Mouse (Mus musculus) heart, embryonic 13.5 days (tissue): ENCODE measurements at regions not wholly inside any gene's neighbourhood (a gene's known extent, or its start where the extent isn't known, plus 50 kb on each side); places are given as distances from the start of the nearest gene placed in this dataset.

Experiments
- ATAC-seq: fragments of 200-750 bp; cut with Nextera tagmentation; 2 replicates; pipeline ENCODE4 v1.8.0; 2017; ENCODE audit warnings: moderate TSS enrichment; ENCODE audit not compliant: insufficient number of reproducible peaks, low FRiP score, low TSS enrichment; ENCODE audit errors: extremely low read depth
- H3K27ac ChIP-seq: fragments of 300-500 bp; sonication (generic); replicated peaks from 2 replicates; pipeline ENCODE4 v1.5.1; 2015; ENCODE audit warnings: moderate library complexity, mild to moderate bottlenecking, inconsistent platforms
- H3K27me3 ChIP-seq: fragments of 300-500 bp; sonication (generic); replicated peaks from 2 replicates; pipeline ENCODE4 v1.6.1; 2015; ENCODE audit warnings: mild to moderate bottlenecking, inconsistent platforms
- H3K36me3 ChIP-seq: fragments of 300-500 bp; sonication (generic); 2 replicates; pipeline ENCODE4 v1.6.1; 2015; ENCODE audit warnings: mild to moderate bottlenecking, inconsistent platforms
- H3K4me1 ChIP-seq: fragments of 300-500 bp; sonication (generic); 2 replicates; pipeline ENCODE4 v1.6.1; 2015; ENCODE audit warnings: inconsistent platforms
- H3K4me2 ChIP-seq: fragments of 300-500 bp; sonication (generic); 2 replicates; pipeline ENCODE4 v1.6.1; 2015; ENCODE audit warnings: inconsistent platforms, mild to moderate bottlenecking, moderate library complexity
- H3K4me3 ChIP-seq: fragments of 300-500 bp; sonication (generic); 2 replicates; pipeline ENCODE4 v1.5.1; 2015; ENCODE audit warnings: moderate library complexity, mild to moderate bottlenecking, inconsistent platforms
- H3K9ac ChIP-seq: fragments of 300-500 bp; sonication (generic); 2 replicates; pipeline ENCODE4 v1.6.1; 2015; ENCODE audit warnings: inconsistent platforms, mild to moderate bottlenecking, moderate library complexity
- H3K9me3 ChIP-seq: fragments of 300-500 bp; sonication (generic); 2 replicates; pipeline ENCODE4 v1.6.1; 2016; ENCODE audit warnings: inconsistent platforms
- WGBS: fragments of 180-500 bp; shearing (Covaris S2); methylation state at CpG from one replicate; pipeline ENCODE4 v1.1.7; 2015; ENCODE audit warnings: mixed read lengths; 5-methylcytosine and 5-hydroxymethylcytosine counted together

GRCm38 (mm10) chr8:28594191-28594590, 1146.7 kb downstream of the Poteg start:
- Histone ChIP-seq H3K4me3 (peak overlapping the region; percentile 25), H3K27ac (peak overlapping the region; percentile 93), H3K4me2 (peak overlapping the region; percentile 51), H3K36me3 (no peaks in the 10 kb centered on the region), H3K9ac (peak overlapping the region; percentile 62), H3K27me3 (no peaks in the 10 kb centered on the region), H3K9me3 (no peaks in the 10 kb centered on the region), H3K4me1 (peaks cover 38% of the 10 kb centered on the region)
- WGBS: 24% methylated on average over 12 of the region's 12 CpGs
- ATAC-seq: peak; percentile 59; the same call in 1 of the 2 replicates

- 31% methylated on average over 8 of the region's 8 CpGs for WGBS
- H3K4me3 ChIP-seq: peak overlapping the region; percentile 25
Measured at GRCm38 (mm10) chr8:28594606-28595005, 1147.1 kb downstream of the Poteg start.

GRCm38 (mm10) chr8:28595880-28596279, 1148.4 kb downstream of the Poteg start:
- no peak overlapping the region for H3K9ac ChIP-seq
- WGBS: 91% methylated on average over 5 of the region's 5 CpGs
- no peaks in the 10 kb centered on the region for H3K36me3 ChIP-seq
- no peaks in the 10 kb centered on the region for H3K27me3 ChIP-seq
- H3K4me1 ChIP-seq: peaks cover 45% of the 10 kb centered on the region
- no peak overlapping the region for H3K4me3 ChIP-seq
- no peak for ATAC-seq
- no peaks in the 10 kb centered on the region for H3K9me3 ChIP-seq
- H3K4me2 ChIP-seq: no peak overlapping the region
- H3K27ac ChIP-seq: peak overlapping the region; percentile 86

More at GRCm38 (mm10) chr8:28594606-28595005, 1147.1 kb downstream of the Poteg start:
- Histone ChIP-seq H3K27ac (peak overlapping the region; percentile 93), H3K9ac (peak overlapping the region; percentile 62), H3K4me1 (peaks cover 38% of the 10 kb centered on the region), H3K36me3 (no peaks in the 10 kb centered on the region), H3K4me2 (peak overlapping the region; percentile 51), H3K27me3 (no peaks in the 10 kb centered on the region), H3K9me3 (no peaks in the 10 kb centered on the region)
- no peak for ATAC-seq
